Mouse (Mus musculus): ENCODE results near the gene Dock8.

DNA sequence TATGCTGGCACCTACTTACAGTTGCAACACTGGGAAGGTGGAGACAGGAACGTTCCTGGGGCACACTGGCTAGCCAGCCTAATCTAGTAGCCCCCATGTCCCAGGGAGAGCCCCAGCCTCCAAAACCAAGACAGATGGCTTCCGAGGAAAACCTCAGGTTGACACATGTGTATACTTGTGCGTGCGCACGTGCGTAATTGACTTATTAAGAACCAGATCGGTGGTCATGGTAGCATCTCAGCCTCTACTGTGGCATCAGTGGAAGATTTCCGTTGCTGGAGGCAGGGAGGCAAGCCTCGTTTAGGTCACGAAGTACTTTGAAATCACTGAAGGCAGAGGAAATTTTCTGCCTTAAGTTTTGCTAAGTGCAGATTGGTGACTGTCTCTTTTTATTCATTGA is 56.9 kb downstream of the Dock8 start:
- TF ChIP-seq GATA1 (IDR thresholded peaks at IDR 0.05; ENCODE audit: low read length): no peak
- TF ChIP-seq TAL1 (IDR thresholded peaks at IDR 0.05; ENCODE audit: low read length): no peak

All from erythroblast, embryonic 14.5 days (primary cell).